Mouse (Mus musculus): ENCODE data around the gene Atp6v1g1.

- TF ChIP-seq POLR2A (IDR thresholded peaks at IDR 0.05; ENCODE audit: insufficient read depth, low read depth, low read length), result no peak
- TF ChIP-seq CTCF (IDR thresholded peaks at IDR 0.05; ENCODE audit: insufficient read depth, low read depth, low read length), result no peak
Observed at GRCm38 (mm10) chr4:63572621-63573020, 28.0 kb downstream of the Atp6v1g1 start.

Data from olfactory bulb, adult 2 months (tissue).